Mouse (Mus musculus): ENCODE measurements around the gene Psg27.

GRCm38 (mm10) chr7:18533420-18533819 is 33.7 kb downstream of the Psg27 start:
- TF ChIP-seq POLR2A (IDR thresholded peaks at IDR 0.05; ENCODE audit: low read depth, low read length), result no peak
- no peak for TF ChIP-seq CTCF (IDR thresholded peaks at IDR 0.05; ENCODE audit: extremely low read depth, insufficient read length, insufficient replicate concordance, low read depth, low read length)

Measured in small intestine, adult 2 months (tissue).